Mouse (Mus musculus): Measurements from ENCODE around the gene Usp22. TPM values are rescaled to one million over a fixed set of nuclear protein-coding genes. Genes with fewer than 3 reads are reported as not detected.

The Usp22 gene
- total and polyA plus RNA-seq, 3 experiments: 48.1 to 65.3 (median 54.7) TPM

- dilution Hi-C loops (cut with MboI; ENCODE audit: extremely low pct_ligation_motif_present, extremely low pct_unique_long_range_greater_than_20kb, low sequenced_read_pairs): no loop called here
- in situ Hi-C loops (cut with MboI; ENCODE audit: low pct_ligation_motif_present, low pct_unique_long_range_greater_than_20kb, low sequenced_read_pairs): loop anchor here (5.0 kb wide), 1 partner anchor 532 kb away; no protein-coding TSS in a partner anchor
- DNase-seq (ENCODE audit: extremely low read depth): no peak
- no peak overlapping the region for H3K4me2 ChIP-seq (ENCODE audit: insufficient read depth, low read depth, poor library complexity, severe bottlenecking)
- H3K36me3 ChIP-seq (replicated peaks in 1 of 2; ENCODE audit: control insufficient read depth in 1 of 2, insufficient read depth in 1 of 2, low read length in 1 of 2): no peaks in the 10 kb centered on the region
- TF ChIP-seq NELFE (IDR thresholded peaks at IDR 0.05; ENCODE audit: low read depth, low read length): no peak
- TF ChIP-seq MEF2A (IDR thresholded peaks at IDR 0.05; ENCODE audit: borderline replicate concordance, low read depth, low read length): no peak
- H3K27ac ChIP-seq (ENCODE audit: insufficient read depth, low read depth): no peak overlapping the region
- H3K79me2 ChIP-seq (replicated peaks; ENCODE audit: control insufficient read depth, extremely low read depth, insufficient read depth, poor library complexity, severe bottlenecking): no peaks in the 10 kb centered on the region
- peaks cover 2% of the 10 kb centered on the region for H3K27me3 ChIP-seq (replicated peaks)
- H3K9me3 ChIP-seq (replicated peaks; ENCODE audit: low read length): no peaks in the 10 kb centered on the region
- H3K4me1 ChIP-seq (ENCODE audit: control insufficient read depth in 1 of 2, insufficient read depth in 2 of 2): peaks cover 64 to 89% of the 10 kb centered on the region in 2 experiments
- H3K9ac ChIP-seq (ENCODE audit: insufficient read depth, low read depth): no peak overlapping the region
- H3K4me3 ChIP-seq (replicated peaks in 1 of 3; ENCODE audit: low read depth in 2 of 3, low read length in 2 of 3, poor library complexity in 1 of 3): peak overlapping the region in 1 of 3 experiments; percentile 9
Measured at GRCm38 (mm10) chr11:61110113-61110512, 64.7 kb downstream of the Usp22 start.

DNA sequence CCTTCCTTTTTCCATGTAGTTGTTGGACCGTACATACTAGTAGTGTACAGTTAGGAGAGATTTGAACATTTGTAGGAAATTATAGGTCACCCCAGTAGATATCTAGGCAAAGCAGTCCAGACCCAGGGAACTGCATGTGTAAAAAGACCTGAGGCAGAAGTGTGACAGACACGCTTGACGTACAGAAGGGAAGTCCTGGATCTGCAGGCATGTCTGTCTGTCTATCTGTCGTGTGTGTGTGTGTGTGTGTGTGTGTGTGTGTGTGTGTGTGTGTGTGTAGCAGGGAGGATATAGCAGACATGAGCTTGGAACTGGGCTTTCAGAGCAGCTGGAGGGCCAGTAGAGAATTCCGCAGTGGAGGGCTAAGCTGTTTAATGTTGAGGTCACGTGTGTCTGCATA, 65.1 kb downstream of the Usp22 start:
- TF ChIP-seq ZNF384 (IDR thresholded peaks at IDR 0.05; ENCODE audit: low read depth, low read length): 0 out of 2 replicates have a peak, but pooled peaks have one; percentile 3
- peak; percentile 21; the same call in 1 of the 2 replicates for TF ChIP-seq TCF12 (IDR thresholded peaks at IDR 0.05; ENCODE audit: low read depth, low read length)
- TF ChIP-seq NELFE (IDR thresholded peaks at IDR 0.05; ENCODE audit: low read depth, low read length): no peak
- no peak for TF ChIP-seq MXI1 (IDR thresholded peaks at IDR 0.05; ENCODE audit: low read depth, low read length)
- TF ChIP-seq MEF2A (IDR thresholded peaks at IDR 0.05; ENCODE audit: borderline replicate concordance, low read depth, low read length): no peak
- TF ChIP-seq BHLHE40 (IDR thresholded peaks at IDR 0.05; ENCODE audit: low read depth, low read length): peak; percentile 74
- TF ChIP-seq MYC (IDR thresholded peaks at IDR 0.05; ENCODE audit: low read depth, low read length): no peak
- no peak for TF ChIP-seq POLR2A (IDR thresholded peaks at IDR 0.05; ENCODE audit: low read depth, low read length)
- no peak for TF ChIP-seq IRF4 (IDR thresholded peaks at IDR 0.05; ENCODE audit: low read depth, low read length)
- no peak for TF ChIP-seq CHD2 (IDR thresholded peaks at IDR 0.05; ENCODE audit: low read length)
- TF ChIP-seq RCOR1 (conservative IDR thresholded peaks at IDR 0.05; ENCODE audit: low read depth, low read length): no peak
- TF ChIP-seq EP300 (IDR thresholded peaks at IDR 0.05; ENCODE audit: low read length): peak; percentile 60; the same call in 1 of the 2 replicates
- Histone ChIP-seq H3K9me3 (replicated peaks; ENCODE audit: low read length) (no peaks in the 10 kb centered on the region), H3K4me3 (replicated peaks in 1 of 3; ENCODE audit: low read depth in 2 of 3, low read length in 2 of 3, poor library complexity in 1 of 3) (peak overlapping the region in 1 of 3 experiments; percentile 28), H3K4me2 (ENCODE audit: insufficient read depth, low read depth, poor library complexity, severe bottlenecking) (0 out of 2 replicates have a peak overlapping the region, but pooled peaks have one; percentile 60), H3K9ac (ENCODE audit: insufficient read depth, low read depth) (peak overlapping the region; percentile 6; the same call in 1 of the 2 replicates), H3K4me1 (ENCODE audit: control insufficient read depth in 1 of 2, insufficient read depth in 2 of 2) (peaks cover 64 to 93% of the 10 kb centered on the region in 2 experiments), H3K27ac (ENCODE audit: insufficient read depth, low read depth) (peak overlapping the region; percentile 82), H3K27me3 (replicated peaks) (peaks cover 2% of the 10 kb centered on the region), H3K79me2 (replicated peaks; ENCODE audit: control insufficient read depth, extremely low read depth, insufficient read depth, poor library complexity, severe bottlenecking) (no peaks in the 10 kb centered on the region), H3K36me3 (replicated peaks in 1 of 2; ENCODE audit: control insufficient read depth in 1 of 2, insufficient read depth in 1 of 2, low read length in 1 of 2) (no peaks in the 10 kb centered on the region)
- in situ Hi-C loops (cut with MboI; ENCODE audit: low pct_ligation_motif_present, low pct_unique_long_range_greater_than_20kb, low sequenced_read_pairs): loop anchor here (5.0 kb wide), 3 partner anchors 33 to 533 kb away; no protein-coding TSS in a partner anchor
- DNase-seq (ENCODE audit: extremely low read depth): no peak
- dilution Hi-C loops (cut with MboI; ENCODE audit: extremely low pct_ligation_motif_present, extremely low pct_unique_long_range_greater_than_20kb, low sequenced_read_pairs): no loop called here

- no peaks in the 10 kb centered on the region for H3K36me3 ChIP-seq (replicated peaks in 1 of 2; ENCODE audit: control insufficient read depth in 1 of 2, insufficient read depth in 1 of 2, low read length in 1 of 2)
- peak overlapping the region; percentile 60 for H3K4me2 ChIP-seq (ENCODE audit: insufficient read depth, low read depth, poor library complexity, severe bottlenecking)
- peak overlapping the region in 2 of 3 experiments; percentile 0 to 28 for H3K4me3 ChIP-seq (replicated peaks in 1 of 3; ENCODE audit: low read depth in 2 of 3, low read length in 2 of 3, poor library complexity in 1 of 3)
- H3K27ac ChIP-seq (ENCODE audit: insufficient read depth, low read depth): peak overlapping the region; percentile 82
- peak; percentile 95 for DNase-seq (ENCODE audit: extremely low read depth)
- no peaks in the 10 kb centered on the region for H3K79me2 ChIP-seq (replicated peaks; ENCODE audit: control insufficient read depth, extremely low read depth, insufficient read depth, poor library complexity, severe bottlenecking)
- peaks cover 2% of the 10 kb centered on the region for H3K27me3 ChIP-seq (replicated peaks)
- in situ Hi-C loops (cut with MboI; ENCODE audit: low pct_ligation_motif_present, low pct_unique_long_range_greater_than_20kb, low sequenced_read_pairs): loop anchor here (5.0 kb wide), 2 partner anchors 33 to 303 kb away; no protein-coding TSS in a partner anchor
- H3K4me1 ChIP-seq (ENCODE audit: control insufficient read depth in 1 of 2, insufficient read depth in 2 of 2): peaks cover 59 to 95% of the 10 kb centered on the region in 2 experiments
- H3K9me3 ChIP-seq (replicated peaks; ENCODE audit: low read length): no peaks in the 10 kb centered on the region
- peak overlapping the region; percentile 6 for H3K9ac ChIP-seq (ENCODE audit: insufficient read depth, low read depth)
- dilution Hi-C loops (cut with MboI; ENCODE audit: extremely low pct_ligation_motif_present, extremely low pct_unique_long_range_greater_than_20kb, low sequenced_read_pairs): no loop called here
- TF ChIP-seq MAX (IDR thresholded peaks at IDR 0.05; ENCODE audit: low read length) (peak; percentile 87), ELF1 (IDR thresholded peaks at IDR 0.05; ENCODE audit: low read depth, low read length) (peak; percentile 51; the same call in 1 of the 2 replicates), CHD1 (IDR thresholded peaks at IDR 0.05; ENCODE audit: low read depth, low read length) (no peak), ZMIZ1 (IDR thresholded peaks at IDR 0.05; ENCODE audit: low read depth, low read length) (peak; percentile 76; the same call in 1 of the 2 replicates), MYC (IDR thresholded peaks at IDR 0.05; ENCODE audit: low read depth, low read length) (peak; percentile 86), NRF1 (IDR thresholded peaks at IDR 0.05; ENCODE audit: low read depth, low read length) (peak; percentile 45; the same call in 1 of the 2 replicates), MXI1 (IDR thresholded peaks at IDR 0.05; ENCODE audit: low read depth, low read length) (peak; percentile 58), BHLHE40 (IDR thresholded peaks at IDR 0.05; ENCODE audit: low read depth, low read length) (peak; percentile 99), MAZ (IDR thresholded peaks at IDR 0.05; ENCODE audit: low read depth, low read length) (no peak; the same call in none of the 2 replicates), ZC3H11A (IDR thresholded peaks at IDR 0.05; ENCODE audit: low read depth, low read length) (no peak; the same call in 1 of the 2 replicates), JUN (IDR thresholded peaks at IDR 0.05; ENCODE audit: insufficient read depth, low read depth, low read length) (peak; percentile 83), TCF12 (IDR thresholded peaks at IDR 0.05; ENCODE audit: low read depth, low read length) (peak; percentile 100), E2F4 (IDR thresholded peaks at IDR 0.05; ENCODE audit: insufficient replicate concordance, low read depth, low read length) (no peak), ETS1 (conservative IDR thresholded peaks at IDR 0.05; ENCODE audit: low read depth, low read length) (peak; percentile 99), KAT2A (IDR thresholded peaks at IDR 0.05; ENCODE audit: insufficient replicate concordance, low read length) (0 out of 2 replicates have a peak, but pooled peaks have one; percentile 62), IRF4 (IDR thresholded peaks at IDR 0.05; ENCODE audit: low read depth, low read length) (peak; percentile 100)
Measured at GRCm38 (mm10) chr11:61108911-61109361, 65.9 kb downstream of the Usp22 start.

Measured in CH12.LX (cell line).